Mouse (Mus musculus) kidney, postnatal 14 days (tissue): ENCODE measurements around the gene Tmem221.

ENCODE experiments used
- DNase-seq: peaks from one replicate; pipeline ENCODE4 v3.0.0; 2022; ENCODE audit warnings: mixed read lengths

The Tmem221 gene

GRCm38 (mm10) chr8:71545053-71545452, 13.6 kb downstream of the Tmem221 start:
- DNase-seq: no peak

- no peak for DNase-seq
These were observed 14.9 kb downstream of the Tmem221 start for GRCm38 (mm10) chr8:71543755-71544154.

- DNase-seq: peak; percentile 99
These were observed 15.9 kb downstream of the Tmem221 start, which contains the start of gene Mvb12a for GRCm38 (mm10) chr8:71542632-71543343. Gene Mvb12a, plus strand, starts transcription at chr8:71542922.

- DNase-seq: peak; percentile 93
These were observed 21.4 kb downstream of the Tmem221 start, which contains the start of gene Bst2 for GRCm38 (mm10) chr8:71537028-71537867. Gene Bst2, minus strand, starts transcription at chr8:71537456.

DNA sequence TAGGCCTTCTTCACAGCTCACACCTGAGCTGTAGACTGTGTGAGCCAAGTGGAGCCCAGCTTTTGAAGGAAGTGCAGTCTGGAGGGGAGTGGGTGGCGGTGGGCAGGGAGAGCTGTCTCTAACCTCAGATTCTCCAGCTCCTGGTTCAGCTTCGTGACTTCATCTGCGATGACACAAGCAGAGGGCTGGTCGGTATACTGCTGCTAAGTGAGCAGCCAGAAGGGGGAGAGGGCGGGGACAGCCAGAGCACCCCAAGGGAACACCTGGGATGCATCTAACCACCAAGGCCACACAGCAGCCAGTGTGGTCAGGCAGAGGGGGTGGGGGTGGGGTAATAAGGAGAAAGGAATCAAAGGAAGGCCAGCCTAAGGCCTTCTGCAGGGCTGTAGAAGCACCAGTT, 23.0 kb downstream of the Tmem221 start:
- no peak for DNase-seq

DNA sequence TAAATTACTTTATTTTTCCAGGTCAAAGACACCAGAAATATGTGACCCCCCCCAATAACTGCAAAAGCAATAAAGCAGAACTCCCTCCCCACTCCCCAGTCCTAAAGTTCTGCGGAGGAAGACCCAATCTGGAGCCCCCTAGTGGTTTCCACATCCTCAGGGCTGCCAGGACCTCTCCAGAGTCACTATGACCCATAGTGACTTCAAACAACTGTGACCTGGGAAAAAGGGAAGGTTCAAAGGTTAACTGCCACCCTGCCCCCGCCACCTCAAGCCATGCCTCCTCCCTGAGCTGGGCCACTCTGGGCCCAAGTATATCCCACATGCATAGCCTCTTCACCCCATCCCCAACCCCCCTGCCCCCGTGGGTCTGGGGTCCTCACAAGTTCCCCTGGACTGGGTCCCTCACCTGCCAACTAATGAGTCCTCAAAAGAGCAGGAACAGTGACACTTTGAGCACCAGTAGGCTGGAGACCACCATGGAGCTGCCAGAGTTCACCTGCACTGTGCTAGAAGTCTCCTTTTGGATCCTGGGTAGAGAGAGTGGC, 24.3 kb downstream of the Tmem221 start:
- DNase-seq: no peak

DNA sequence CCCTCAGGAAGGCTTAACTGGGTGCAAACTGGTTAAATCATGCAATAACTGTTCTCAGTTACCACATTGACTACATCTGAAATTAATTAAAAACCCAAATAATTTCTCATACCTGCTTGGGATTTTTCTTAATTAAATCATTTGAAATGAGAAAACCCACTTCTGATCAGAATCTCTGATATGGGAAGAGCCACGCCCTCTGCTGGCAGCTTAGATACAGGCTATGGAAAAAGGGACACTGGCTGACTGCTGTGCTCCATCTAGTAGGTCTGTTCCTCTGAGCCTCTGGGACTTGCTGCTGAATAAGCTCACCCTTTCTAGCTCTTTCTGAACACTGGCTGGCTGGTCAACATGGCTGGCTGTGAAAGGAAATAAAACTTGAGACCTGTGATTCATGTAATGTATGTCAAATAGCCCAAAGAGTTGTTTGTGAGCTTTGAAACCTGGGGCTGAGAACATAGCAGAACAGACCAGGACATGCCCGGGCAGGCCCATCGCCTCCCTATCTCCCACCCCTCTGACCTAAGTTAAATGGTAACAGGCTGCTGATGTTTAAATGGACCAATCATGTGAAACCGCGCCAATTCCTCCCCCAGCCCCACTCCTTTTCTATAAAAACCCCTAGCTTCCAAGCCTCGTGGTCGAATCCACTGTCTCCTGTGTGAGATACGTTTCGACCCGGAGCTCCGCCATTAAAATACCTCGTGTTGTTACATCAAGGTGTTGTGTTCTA, 27.8 kb downstream of the Tmem221 start:
- peak; percentile 56 for DNase-seq

GRCm38 (mm10) chr8:71528362-71529073, 30.2 kb downstream of the Tmem221 start:
- peak; percentile 62 for DNase-seq

DNA sequence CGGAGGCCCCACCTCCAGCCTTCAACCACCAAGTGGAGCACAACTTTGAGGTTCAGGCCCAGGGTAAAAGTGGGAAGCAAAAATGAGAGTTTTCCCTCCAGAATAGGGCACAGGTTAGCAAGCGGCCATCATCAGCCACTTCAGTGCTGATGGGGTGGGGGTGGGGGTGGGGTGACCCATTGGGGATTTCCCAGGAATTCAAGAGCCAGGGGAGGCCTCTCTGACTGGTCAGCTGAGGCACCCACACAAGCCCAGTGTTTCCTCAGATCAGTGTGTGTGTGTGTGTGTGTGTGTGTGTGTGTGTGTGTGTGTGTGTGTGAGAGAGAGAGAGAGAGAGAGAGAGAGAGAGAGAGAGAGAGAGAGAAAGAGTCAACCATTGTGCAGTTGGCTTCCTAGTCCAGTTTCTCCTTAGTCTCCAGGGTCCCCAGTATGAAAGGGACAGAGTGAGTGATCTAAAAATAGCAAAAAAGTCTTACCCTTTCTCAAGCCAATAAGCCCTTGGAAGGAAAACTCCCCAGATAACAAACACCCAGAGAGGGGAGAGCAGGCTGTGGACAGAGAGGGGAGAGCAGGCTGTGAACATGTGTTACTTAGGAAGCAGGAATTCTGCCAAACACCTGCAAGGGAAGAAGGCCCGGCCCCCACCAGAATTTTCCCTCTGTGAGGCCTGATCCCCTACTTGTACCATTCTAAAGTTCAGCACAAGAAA, 31.4 kb downstream of the Tmem221 start:
- DNase-seq: no peak

GRCm38 (mm10) chr8:71526272-71526671, 32.4 kb downstream of the Tmem221 start:
- no peak for DNase-seq

GRCm38 (mm10) chr8:71525226-71526050, 33.2 kb downstream of the Tmem221 start, which contains the start of gene Ccdc194:
Gene Ccdc194, minus strand, starts transcription at chr8:71525711.
- no peak for DNase-seq

DNA sequence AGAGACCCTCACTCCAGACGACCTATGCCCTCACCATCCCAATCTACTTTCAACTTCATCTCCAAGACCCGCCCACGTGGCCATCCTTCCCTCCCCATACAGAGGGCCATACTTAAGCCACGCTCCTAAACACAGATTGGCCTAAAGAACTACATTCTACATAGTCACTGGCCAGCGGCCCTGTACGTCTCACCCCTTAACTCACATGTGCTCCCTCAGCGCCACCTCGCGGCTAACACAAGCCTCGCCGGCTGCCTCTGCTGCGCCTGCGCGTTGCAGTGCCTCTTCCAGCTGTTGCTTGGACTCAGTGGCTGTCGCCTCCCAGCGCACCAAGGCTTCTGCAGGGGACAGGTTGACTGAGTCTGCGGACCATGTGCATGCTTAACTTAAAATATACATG, 37.0 kb downstream of the Tmem221 start:
- peak; percentile 96 for DNase-seq

- DNase-seq: peak; percentile 81
These were observed 39.4 kb downstream of the Tmem221 start for GRCm38 (mm10) chr8:71519037-71519825.

- DNase-seq: peak; percentile 65
These were observed 41.9 kb downstream of the Tmem221 start for GRCm38 (mm10) chr8:71516786-71517185.

DNA sequence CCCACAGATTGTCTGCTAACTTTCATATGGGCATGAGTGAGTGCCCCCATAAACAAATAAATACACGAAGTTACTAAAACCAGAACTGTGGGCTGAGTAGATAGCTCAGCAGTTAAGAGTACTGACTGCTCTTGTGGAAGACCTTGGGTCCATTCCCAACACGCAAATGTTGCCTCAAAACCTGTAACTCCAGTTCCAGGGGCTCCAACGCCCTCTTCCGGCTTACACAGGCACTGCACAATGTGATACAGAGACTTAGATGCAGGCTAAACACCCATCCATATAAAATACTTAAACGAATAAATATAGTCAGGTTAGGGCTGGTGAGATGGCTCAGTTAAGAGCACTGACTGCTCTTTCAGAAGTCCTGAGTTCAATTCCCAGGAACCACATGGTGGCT, 43.6 kb downstream of the Tmem221 start:
- DNase-seq: no peak

DNA sequence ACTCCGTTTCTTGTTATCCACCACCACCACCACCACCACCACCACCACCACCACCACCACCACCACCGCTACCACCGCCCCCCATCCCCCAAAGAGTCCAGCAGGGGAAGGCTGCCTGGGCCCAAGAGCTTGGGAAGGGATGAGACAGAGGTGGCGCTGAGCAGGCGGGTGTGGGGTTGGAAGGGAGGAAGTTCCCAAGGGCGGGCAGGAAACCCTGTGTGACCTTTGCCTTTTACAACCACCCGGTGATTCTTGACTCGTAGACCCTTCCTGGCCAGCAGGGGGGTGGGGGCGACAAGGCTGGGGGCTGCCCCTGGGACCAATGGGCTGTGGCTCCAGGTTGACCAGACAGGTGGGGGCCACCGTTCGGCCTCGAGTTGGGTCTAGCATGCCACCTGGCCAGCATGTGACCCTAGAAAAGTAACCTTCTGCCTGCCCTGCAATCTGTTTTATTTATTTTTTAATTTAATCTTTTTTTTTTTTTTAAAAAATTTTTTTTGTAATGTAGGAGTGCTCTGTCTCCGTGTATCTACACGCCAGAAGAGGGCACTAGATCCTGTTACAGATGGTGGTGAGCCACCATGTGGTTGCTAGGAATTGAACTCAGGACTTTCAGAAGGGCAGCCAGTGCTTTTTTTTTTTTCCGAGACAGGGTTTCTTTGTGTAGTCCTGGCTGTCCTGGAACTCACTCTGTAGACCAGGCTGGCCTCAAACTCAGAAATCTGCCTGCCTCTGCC, 45.5 kb downstream of the Tmem221 start:
- DNase-seq: peak; percentile 63

DNA sequence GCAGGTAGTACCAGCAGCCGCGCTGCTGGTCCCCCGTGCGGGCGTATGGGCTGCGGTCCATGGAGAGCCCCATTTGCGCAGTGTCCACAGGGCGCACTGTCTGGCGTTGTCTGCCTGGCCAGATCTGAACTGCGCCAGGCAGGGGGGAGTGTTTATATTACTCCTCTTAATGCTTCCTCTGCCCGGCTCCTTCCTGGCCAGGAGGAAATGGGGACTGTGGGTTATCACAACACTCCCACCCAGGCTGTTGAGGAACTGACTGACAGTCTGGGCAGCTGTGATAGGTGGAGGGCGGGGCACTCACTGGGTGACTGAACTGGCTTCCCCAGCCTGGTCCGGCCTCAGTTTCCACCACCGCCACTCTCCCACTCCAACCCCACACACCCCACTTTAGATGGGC, 47.0 kb downstream of the Tmem221 start, which contains the start of gene Plvap:
Gene Plvap (minus strand): TSS at position 109 of the 400 bp plus-strand sequence.
- peak; percentile 71 for DNase-seq

GRCm38 (mm10) chr8:71509316-71509715, 49.4 kb downstream of the Tmem221 start:
- no peak for DNase-seq

- peak; percentile 90 for DNase-seq
These were observed 51.0 kb downstream of the Tmem221 start for GRCm38 (mm10) chr8:71507589-71508104.
